Mouse (Mus musculus) embryonic fibroblast, embryonic 13.5 days (primary cell): ENCODE results near the gene Bax. TPM values are rescaled to one million over a fixed set of nuclear protein-coding genes. Genes with fewer than 3 reads are reported as not detected.
"Not testable (repeated sequence)": the region's sequence is repeated elsewhere in the genome, so short reads cannot be mapped to it uniquely, and the experiment has no call there.

ENCODE experiments used
- H3K27ac ChIP-seq: 2 replicates; pipeline ENCODE4 v1.5.1; 2012; ENCODE audit warnings: low read length, control low read depth, inconsistent platforms; ENCODE audit not compliant: insufficient read depth
- H3K4me1 ChIP-seq: 2 replicates; pipeline ENCODE4 v1.6.1; 2011; ENCODE audit warnings: low read length; ENCODE audit not compliant: control insufficient read depth, insufficient read depth
- H3K4me3 ChIP-seq: 2 replicates; pipeline ENCODE4 v1.5.1; 2011; ENCODE audit warnings: mild to moderate bottlenecking, control low read depth, low read length; ENCODE audit not compliant: insufficient read depth
- CTCF ChIP-seq: IDR thresholded peaks from 2 replicates; pipeline ENCODE4 v1.5.1; 2011; ENCODE audit warnings: mild to moderate bottlenecking, control low read depth, low read length, moderate library complexity, borderline replicate concordance; ENCODE audit not compliant: insufficient read depth
- POLR2A ChIP-seq: IDR thresholded peaks from 2 replicates; pipeline ENCODE4 v1.6.1; 2011; ENCODE audit warnings: low read depth, mild to moderate bottlenecking, control low read depth, low read length, moderate library complexity
- polyA plus RNA-seq: library from polyadenylated mRNA; stranded (reverse); fragments of >200 nt; gene quantifications from 2 replicates; pipeline ENCODE4 v1.2.4, GENCODE M21; 2011; ENCODE audit warnings: low read depth; ENCODE audit not compliant: missing spikeins, insufficient read length

Bax gene
- polyA plus RNA-seq, 1 experiment = 218 TPM

GRCm38 (mm10) chr7:45482166-45482565, 15.5 kb upstream of the Bax start:
- TF ChIP-seq POLR2A (no peak), CTCF (no peak)
- H3K4me1 ChIP-seq = no peaks in the 10 kb centered on the region
- no peak overlapping the region for H3K27ac ChIP-seq
- no peak overlapping the region for H3K4me3 ChIP-seq

DNA sequence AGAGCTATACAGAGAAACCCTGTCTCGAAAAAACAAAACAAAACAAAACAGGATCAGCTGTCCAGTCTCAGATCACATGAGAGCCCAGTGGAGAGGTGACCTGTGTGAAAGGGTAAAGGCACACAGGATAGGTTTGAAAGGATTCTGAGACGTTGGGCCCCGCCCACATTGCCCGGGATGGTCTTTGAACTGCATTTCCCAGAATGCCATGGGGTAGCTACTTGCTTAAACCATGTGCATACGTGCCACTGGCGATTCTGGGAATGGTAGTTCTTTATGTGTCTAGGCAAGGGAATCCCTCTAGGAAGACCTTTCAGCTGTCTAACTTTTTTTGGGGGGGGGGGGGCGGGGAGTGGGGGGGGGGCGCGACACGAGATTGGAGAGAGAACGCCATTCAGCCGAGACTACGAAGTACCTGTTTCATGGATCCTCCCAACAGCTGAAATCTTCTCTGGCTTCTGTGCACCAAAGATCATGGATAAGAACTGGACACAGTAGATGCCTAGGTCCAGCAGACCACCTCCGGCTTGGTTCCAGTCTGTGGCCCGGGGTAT, 14.8 kb upstream of the Bax start, which contains the start of gene Tulp2:
TSS of gene Tulp2 (plus strand) at position 504 of the 554 bp plus-strand sequence.
- TF ChIP-seq CTCF = no peak
- TF ChIP-seq POLR2A = no peak
- Histone ChIP-seq H3K4me1 (no peaks in the 10 kb centered on the region), H3K4me3 (no peak within 1 kb of the TSS), H3K27ac (no peak within 1 kb of the TSS)

- H3K4me1 ChIP-seq, H3K4me3 ChIP-seq, H3K27ac ChIP-seq: not testable (repeated sequence)
Measured at GRCm38 (mm10) chr7:45480310-45480709, 13.6 kb upstream of the Bax start.

DNA sequence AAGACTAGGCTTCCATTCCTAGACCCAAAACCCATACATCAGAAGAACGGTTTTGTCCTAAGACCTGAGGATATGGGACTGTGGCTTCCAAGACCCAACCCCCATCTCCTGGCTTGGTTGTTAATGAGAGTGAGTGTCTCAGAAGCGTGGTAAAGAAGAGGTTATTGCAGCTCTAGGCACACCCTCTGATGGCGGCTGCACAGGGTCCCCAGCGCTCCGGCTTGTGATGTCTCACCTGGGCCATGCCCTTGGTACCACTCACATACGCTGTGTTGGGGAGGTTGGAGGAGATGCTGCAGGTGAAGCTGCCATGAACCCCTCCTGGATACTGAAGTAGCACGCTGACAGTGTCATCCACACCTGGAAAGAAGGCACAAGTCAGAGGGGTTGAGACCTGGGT, 12.1 kb upstream of the Bax start:
- H3K4me3 ChIP-seq = no peak overlapping the region
- no peaks in the 10 kb centered on the region for H3K4me1 ChIP-seq
- TF ChIP-seq CTCF (no peak), POLR2A (no peak)
- no peak overlapping the region for H3K27ac ChIP-seq

- TF ChIP-seq CTCF (peak; percentile 29; the same call in 1 of the 2 replicates), POLR2A (no peak)
Measured at GRCm38 (mm10) chr7:45477003-45477402, 10.3 kb upstream of the Bax start.

GRCm38 (mm10) chr7:45476453-45476852, 9.8 kb upstream of the Bax start:
- H3K4me3 ChIP-seq = no peak overlapping the region
- no peak overlapping the region for H3K27ac ChIP-seq
- no peaks in the 10 kb centered on the region for H3K4me1 ChIP-seq
- TF ChIP-seq CTCF (no peak), POLR2A (no peak)

More at GRCm38 (mm10) chr7:45477003-45477402, 10.3 kb upstream of the Bax start:
- Histone ChIP-seq H3K4me3 (no peak overlapping the region), H3K27ac (no peak overlapping the region), H3K4me1 (no peaks in the 10 kb centered on the region)

DNA sequence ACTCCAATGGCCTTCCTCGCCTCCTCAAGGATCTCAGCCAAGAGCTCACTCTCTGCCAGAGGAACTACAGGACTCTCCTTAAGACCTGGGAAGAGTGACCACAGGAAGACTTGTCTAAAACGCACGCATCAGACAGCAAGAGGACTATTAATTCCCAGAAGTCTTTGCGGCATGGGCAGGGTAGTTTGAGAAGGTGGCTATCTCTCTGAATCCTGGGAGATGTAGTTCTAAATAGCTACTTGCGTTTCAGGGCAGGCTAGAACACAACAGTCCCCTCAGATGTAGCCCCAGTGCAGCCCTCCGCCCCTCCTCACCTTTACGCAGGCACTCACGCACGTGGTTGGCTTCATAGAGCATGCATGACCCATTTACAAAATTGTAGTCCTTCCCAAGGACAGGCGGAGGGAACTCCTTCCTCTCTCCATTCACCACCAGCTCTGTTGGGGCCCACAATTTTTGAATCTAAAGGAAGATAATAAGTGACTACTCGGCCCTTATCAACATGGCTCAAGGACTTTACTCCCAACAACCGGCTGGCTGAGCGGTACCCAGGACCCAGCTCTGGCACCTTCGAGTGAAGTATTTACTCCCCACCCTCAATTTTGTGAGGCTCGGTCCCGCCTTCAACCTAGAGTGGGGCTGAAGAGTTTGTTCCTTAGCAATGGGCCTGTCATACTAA, 8.7 kb upstream of the Bax start:
- peak; percentile 49; the same call in 1 of the 2 replicates for TF ChIP-seq POLR2A
- TF ChIP-seq CTCF = no peak
- no peak overlapping the region for H3K4me3 ChIP-seq
- H3K27ac ChIP-seq = no peak overlapping the region
- H3K4me1 ChIP-seq = no peaks in the 10 kb centered on the region

DNA sequence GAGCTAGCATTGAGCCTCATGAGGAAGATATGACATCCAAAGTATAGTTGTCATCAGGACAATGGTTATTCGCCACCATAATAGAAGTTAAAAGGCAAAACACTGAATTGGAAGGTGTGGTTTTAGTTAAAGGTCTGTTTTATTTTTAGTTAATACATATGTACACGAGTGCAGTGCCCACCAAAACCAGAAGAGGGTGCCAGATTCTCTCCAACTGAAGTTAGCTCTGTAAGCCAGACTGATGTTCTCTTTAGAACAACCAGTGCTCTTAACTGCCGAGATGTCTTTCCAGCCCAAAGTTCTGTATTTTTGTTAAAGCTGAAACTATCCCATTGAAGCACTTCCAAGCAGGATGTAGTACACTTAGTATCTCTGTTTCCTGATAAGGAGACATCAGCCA, 4.2 kb upstream of the Bax start:
- Histone ChIP-seq H3K4me1 (no peaks in the 10 kb centered on the region), H3K27ac (no peak overlapping the region), H3K4me3 (no peak overlapping the region)
- no peak for TF ChIP-seq CTCF
- no peak for TF ChIP-seq POLR2A

DNA sequence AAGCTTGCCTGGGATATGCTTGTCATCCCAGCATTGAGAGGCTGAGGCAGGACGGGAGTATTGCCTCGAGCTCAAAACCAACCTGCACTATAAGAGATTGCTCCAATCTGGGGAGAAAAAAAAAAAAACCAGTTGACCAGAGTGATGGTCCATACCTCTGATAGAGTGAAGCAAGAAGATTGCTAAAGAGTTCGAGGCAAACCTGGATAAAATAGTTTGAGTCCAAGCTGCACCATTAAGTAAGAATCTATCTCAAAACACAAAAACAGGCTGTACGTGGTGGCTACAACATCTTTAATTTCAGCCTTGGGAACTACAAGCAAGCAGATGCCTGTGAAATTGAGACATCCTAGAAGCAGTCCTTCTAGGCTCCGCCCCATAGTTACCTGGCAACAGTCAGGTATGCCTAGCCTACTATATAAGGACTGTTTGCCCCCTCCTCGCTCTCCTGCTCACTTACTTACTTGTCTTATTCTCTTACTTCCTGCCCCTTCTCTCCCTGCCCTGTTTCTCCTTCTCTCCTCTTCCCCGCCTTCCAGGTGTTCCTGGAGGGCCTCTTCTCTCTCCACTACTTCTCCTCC, 482 bp upstream of the Bax start:
- TF ChIP-seq POLR2A = no peak
- TF ChIP-seq CTCF = no peak
- no peak overlapping the region for H3K27ac ChIP-seq
- H3K4me1 ChIP-seq = peaks cover 7% of the 10 kb centered on the region
- peak overlapping the region; percentile 25; the same call in 1 of the 2 replicates for H3K4me3 ChIP-seq

- TF ChIP-seq CTCF (no peak), POLR2A (no peak)
- Histone ChIP-seq H3K4me3 (peak overlapping the region; percentile 96), H3K4me1 (peaks cover 9% of the 10 kb centered on the region), H3K27ac (peak overlapping the region; percentile 90; the same call in 1 of the 2 replicates)
Measured at GRCm38 (mm10) chr7:45465549-45465948, 1.1 kb downstream of the Bax start.
